Mouse (Mus musculus) small intestine, adult 2 months (tissue): ENCODE results near the gene Naf1. TPM values are rescaled to one million over a fixed set of nuclear protein-coding genes. Genes with fewer than 3 reads are reported as not detected.

ENCODE experiments used
- H3K27ac ChIP-seq: fragments of 200-500 bp; 2 replicates; pipeline ENCODE4 v1.5.1; 2012; ENCODE audit warnings: low read depth, low read length, control low read depth, inconsistent platforms; ENCODE audit not compliant: insufficient read depth
- H3K27me3 ChIP-seq: fragments of 200-500 bp; 2 replicates; pipeline ENCODE4 v1.6.1; 2012; ENCODE audit warnings: mild to moderate bottlenecking, moderate library complexity, low read length, inconsistent platforms; ENCODE audit not compliant: control insufficient read depth, insufficient read depth
- H3K36me3 ChIP-seq: fragments of 200-500 bp; 2 replicates; pipeline ENCODE4 v1.6.1; 2012; ENCODE audit warnings: mild to moderate bottlenecking, low read length, control low read depth, inconsistent platforms; ENCODE audit not compliant: control insufficient read depth, insufficient read depth
- H3K4me1 ChIP-seq: fragments of 200-500 bp; 2 replicates; pipeline ENCODE4 v1.6.1; 2012; ENCODE audit warnings: low read length, inconsistent platforms, mixed read lengths; ENCODE audit not compliant: control insufficient read depth, insufficient read depth, insufficient read length
- H3K4me3 ChIP-seq: fragments of 200-500 bp; 2 replicates; pipeline ENCODE4 v1.5.1; 2012; ENCODE audit warnings: low read depth, mild to moderate bottlenecking, control low read depth, inconsistent platforms, low read length, moderate library complexity
- CTCF ChIP-seq: fragments of 200-500 bp; IDR thresholded peaks from 2 replicates; pipeline ENCODE4 v1.5.1; 2012; ENCODE audit warnings: low read depth, mild to moderate bottlenecking, control low read depth, inconsistent platforms, low read length, moderate library complexity, mixed read lengths; ENCODE audit not compliant: insufficient replicate concordance, insufficient read length; ENCODE audit errors: extremely low read depth
- POLR2A ChIP-seq: fragments of 200-500 bp; IDR thresholded peaks from 2 replicates; pipeline ENCODE4 v1.6.1; 2012; ENCODE audit warnings: low read depth, mild to moderate bottlenecking, control low read depth, inconsistent platforms, low read length, moderate library complexity
- WGBS: fragments of 180-500 bp; shearing (Covaris S2); methylation state at CpG from one replicate; pipeline ENCODE4 v1.1.7; 2018; 5-methylcytosine and 5-hydroxymethylcytosine counted together
- polyA plus RNA-seq: library from polyadenylated mRNA; depleted of rRNA; stranded (reverse); fragments of >200 nt; gene quantifications from 2 replicates; pipeline ENCODE4 v1.2.3, GENCODE M21; 2012

Naf1 gene
- polyA plus RNA-seq, 1 experiment, result 2.1 TPM

DNA sequence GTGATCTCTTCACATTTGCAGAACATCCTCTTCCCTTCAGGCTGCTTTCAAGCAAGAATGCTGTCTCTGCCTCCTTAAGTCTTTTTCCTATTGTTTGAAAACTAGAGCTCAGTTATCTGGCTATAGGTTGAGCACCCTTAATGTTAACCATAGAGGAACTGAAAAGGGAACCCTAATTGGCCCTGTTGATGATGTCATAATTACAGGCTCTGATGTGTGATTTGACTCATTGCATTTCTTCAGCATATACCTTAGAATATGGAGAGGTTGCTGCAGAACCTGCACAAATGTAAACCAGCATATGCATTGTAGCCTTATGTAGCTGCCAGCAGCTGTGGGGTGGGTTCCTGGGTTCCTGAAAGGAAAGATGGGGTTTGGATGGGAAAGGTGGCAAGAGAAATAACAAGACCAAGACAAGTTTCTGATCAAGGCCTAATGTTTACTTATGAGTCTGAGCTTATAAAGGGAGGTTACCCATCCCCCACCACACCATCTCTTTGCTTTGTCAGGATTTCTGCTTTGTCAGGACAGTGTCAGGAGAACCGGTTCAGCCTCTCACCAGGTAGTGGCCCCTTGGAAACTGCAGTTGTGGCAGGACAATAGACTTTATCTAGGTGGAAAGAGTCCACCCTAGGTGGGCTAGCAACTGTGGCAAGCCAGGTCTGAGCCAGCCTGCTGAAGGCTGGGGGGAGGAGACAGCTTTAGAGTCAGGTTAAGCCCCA lies 9.4 kb downstream of the Naf1 start:
- no peaks in the 10 kb centered on the region for H3K27me3 ChIP-seq
- no peak for TF ChIP-seq CTCF
- no peak for TF ChIP-seq POLR2A
- H3K27ac ChIP-seq, result no peak overlapping the region
- 45% methylated on average over 1 of the region's 1 CpGs for WGBS
- H3K36me3 ChIP-seq, result no peaks in the 10 kb centered on the region
- H3K4me1 ChIP-seq, result no peaks in the 10 kb centered on the region
- H3K4me3 ChIP-seq, result no peak overlapping the region

DNA sequence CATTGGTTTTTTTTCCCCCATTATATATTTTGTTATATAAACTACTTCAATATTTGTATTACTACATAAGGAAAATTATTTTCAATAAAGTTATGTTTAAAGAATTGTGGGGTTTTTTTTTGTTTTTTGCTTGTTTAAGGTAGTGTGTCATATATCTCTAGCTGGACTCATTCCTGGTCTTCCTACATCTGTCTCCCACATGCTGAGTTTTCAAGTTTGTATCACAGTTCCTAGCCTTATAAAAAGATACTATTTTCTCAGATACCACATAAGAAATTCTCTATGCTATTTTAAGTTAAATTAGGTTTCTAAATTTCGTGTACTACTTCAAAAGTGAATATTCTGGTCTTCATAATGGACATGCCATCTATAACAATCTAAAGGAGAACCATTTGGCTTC lies 23.8 kb downstream of the Naf1 start:
- peaks cover 4% of the 10 kb centered on the region; the same call in 1 of the 2 replicates for H3K36me3 ChIP-seq
- no peak overlapping the region for H3K27ac ChIP-seq
- no peak overlapping the region for H3K4me3 ChIP-seq
- 45% methylated on average over 1 of the region's 1 CpGs for WGBS
- H3K27me3 ChIP-seq, result no peaks in the 10 kb centered on the region
- TF ChIP-seq CTCF, result no peak
- no peak for TF ChIP-seq POLR2A
- H3K4me1 ChIP-seq, result no peaks in the 10 kb centered on the region

DNA sequence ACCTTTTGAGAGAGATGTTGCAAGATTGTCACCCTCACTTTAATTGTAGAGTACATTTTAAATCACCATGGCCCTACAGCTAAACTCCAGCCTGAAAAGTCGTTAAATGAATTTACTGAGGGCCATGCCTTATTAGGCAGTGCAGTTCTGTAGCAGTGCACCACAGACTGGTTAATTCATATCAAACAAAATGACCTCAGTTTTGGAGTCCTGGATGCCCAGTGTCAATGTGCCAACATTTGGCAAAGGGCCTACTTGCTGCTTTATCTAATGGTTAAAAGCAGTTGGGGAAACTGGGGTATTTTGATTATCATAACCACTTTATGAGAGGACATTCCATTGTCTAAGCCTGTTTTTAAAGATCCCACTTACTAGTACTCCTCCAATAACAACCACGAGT lies 31.9 kb downstream of the Naf1 start:
- H3K4me3 ChIP-seq, result no peak overlapping the region
- peaks cover 5% of the 10 kb centered on the region; the same call in 1 of the 2 replicates for H3K36me3 ChIP-seq
- 77% methylated on average over 2 of the region's 2 CpGs for WGBS
- no peaks in the 10 kb centered on the region for H3K4me1 ChIP-seq
- no peak overlapping the region for H3K27ac ChIP-seq
- H3K27me3 ChIP-seq, result no peaks in the 10 kb centered on the region
- TF ChIP-seq POLR2A (no peak), CTCF (no peak)

DNA sequence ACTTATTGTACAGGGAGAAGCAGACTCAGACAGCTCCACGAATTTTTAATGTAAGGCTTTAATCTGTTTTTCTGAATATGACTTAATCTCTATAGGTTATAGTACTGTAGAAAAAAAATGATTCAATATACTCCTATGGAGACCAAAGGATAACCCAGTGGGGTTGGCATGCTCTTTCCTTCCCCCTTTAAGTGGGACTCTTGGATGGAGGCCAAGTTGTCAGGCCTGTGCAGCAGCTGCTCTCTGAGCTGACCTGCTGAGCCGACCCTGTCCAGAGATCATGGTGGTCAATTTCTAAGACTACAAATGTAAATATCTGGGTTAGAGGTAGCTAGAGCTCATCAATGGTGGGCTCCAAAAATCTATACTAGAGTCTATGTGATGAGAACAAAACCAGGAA lies 45.0 kb downstream of the Naf1 start:
- 60% methylated on average over 2 of the region's 2 CpGs for WGBS
- H3K27me3 ChIP-seq, result no peaks in the 10 kb centered on the region
- TF ChIP-seq POLR2A (no peak), CTCF (no peak)
- no peaks in the 10 kb centered on the region for H3K4me1 ChIP-seq
- no peak overlapping the region for H3K27ac ChIP-seq
- H3K4me3 ChIP-seq, result no peak overlapping the region
- H3K36me3 ChIP-seq, result no peaks in the 10 kb centered on the region

DNA sequence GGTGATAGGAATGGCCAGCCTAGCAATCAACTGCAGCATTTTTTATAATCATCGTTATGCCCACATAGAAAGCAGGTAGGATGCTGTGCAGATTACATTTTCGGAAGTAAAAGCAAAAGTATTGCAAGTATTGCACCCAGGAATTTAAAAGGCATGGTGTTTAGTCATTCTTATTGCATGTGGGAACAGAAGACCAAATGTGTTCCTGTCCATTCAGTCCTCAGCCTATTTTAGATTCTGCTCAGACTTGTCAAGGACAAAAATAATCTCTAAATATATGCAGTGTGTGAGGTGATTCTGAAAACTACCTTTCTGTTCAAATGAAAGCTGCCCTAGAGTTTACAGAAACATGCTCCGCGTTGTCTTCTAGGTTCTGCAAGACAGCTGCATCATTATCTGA lies 45.5 kb downstream of the Naf1 start:
- Histone ChIP-seq H3K4me3 (no peak overlapping the region), H3K36me3 (no peaks in the 10 kb centered on the region), H3K4me1 (no peaks in the 10 kb centered on the region), H3K27ac (no peak overlapping the region), H3K27me3 (no peaks in the 10 kb centered on the region)
- no peak for TF ChIP-seq CTCF
- TF ChIP-seq POLR2A, result no peak
- WGBS, result 88% methylated on average over 4 of the region's 4 CpGs

DNA sequence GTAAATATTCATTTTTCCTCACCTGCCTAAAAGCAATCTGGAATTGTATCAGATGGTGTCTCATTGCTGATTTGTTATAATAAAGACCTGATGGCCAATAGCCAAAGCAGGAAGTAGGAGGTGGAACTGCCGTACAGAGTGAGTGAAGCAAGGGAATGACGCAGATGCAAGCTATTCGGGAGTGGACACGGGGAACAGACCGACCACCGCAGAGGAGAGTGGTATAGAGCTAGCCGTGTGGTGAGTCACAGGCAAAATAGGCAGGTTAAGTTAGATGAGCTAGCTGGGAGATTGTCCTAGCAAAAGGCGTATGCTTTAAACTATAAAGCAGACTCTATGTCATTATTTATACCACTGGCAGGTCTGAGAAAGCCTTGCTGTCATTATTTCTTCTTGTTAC lies 46.1 kb downstream of the Naf1 start:
- TF ChIP-seq CTCF (no peak), POLR2A (no peak)
- Histone ChIP-seq H3K4me1 (no peaks in the 10 kb centered on the region), H3K27me3 (no peaks in the 10 kb centered on the region), H3K36me3 (no peaks in the 10 kb centered on the region), H3K27ac (no peak overlapping the region), H3K4me3 (no peak overlapping the region)
- WGBS, result 79% methylated on average over 8 of the region's 8 CpGs

DNA sequence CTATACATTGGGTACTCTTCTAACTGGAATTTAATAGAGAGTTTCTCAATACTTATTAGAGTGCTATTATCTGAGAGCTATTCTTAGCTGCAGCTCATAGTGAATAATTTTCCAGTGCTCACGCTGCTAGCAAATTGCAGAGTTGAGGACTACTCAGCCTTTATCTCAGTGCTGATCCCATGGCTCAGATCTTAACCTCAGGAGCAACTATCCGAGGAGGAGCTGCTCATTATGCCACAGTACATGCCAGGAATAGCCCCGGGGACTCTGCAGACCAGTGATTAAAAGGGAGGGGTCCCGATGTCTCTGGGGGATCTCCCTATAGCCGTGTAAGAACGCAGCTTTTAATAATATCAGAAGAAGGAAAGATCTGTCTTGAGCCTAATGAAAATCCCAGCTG lies 50.7 kb downstream of the Naf1 start:
- TF ChIP-seq POLR2A (no peak), CTCF (no peak)
- 49% methylated on average over 6 of the region's 6 CpGs for WGBS

More for the DNA sequence above, 50.7 kb downstream of the Naf1 start:
- Histone ChIP-seq H3K4me3 (no peak overlapping the region), H3K27me3 (no peaks in the 10 kb centered on the region), H3K36me3 (no peaks in the 10 kb centered on the region), H3K27ac (no peak overlapping the region), H3K4me1 (no peaks in the 10 kb centered on the region)
